8 mouse cellular contexts compared by ENCODE assay signal in genomic region chr4:62822568-62822967, GRCm38 (mm10).
DNase-seq lines count a peak whose midpoint lies in the region; ATAC-seq and TF ChIP-seq lines count a peak whose summit lies in the region.

No protein-coding gene starts in this region.

- TF ChIP-seq EP300 in heart, postnatal 0 days (IDR thresholded peaks at IDR 0.05; ENCODE audit: low read depth) = no peak

- ATAC-seq in kidney, embryonic 14.5 days (ENCODE audit: low FRiP score, low TSS enrichment) = no peak
- no peak for ATAC-seq in heart, postnatal 0 days (ENCODE audit: insufficient read depth, low read depth)
- ATAC-seq in midbrain, embryonic 16.5 days = no peak

- H3K36me3 ChIP-seq in kidney, embryonic 14.5 days (ENCODE audit: control insufficient read depth, insufficient read depth, low read length) = no peaks in the 10 kb centered on the region
- no peaks in the 10 kb centered on the region for H3K36me3 ChIP-seq in heart, postnatal 0 days (replicated peaks; ENCODE audit: control insufficient read depth, insufficient read depth, low read length)
- no peaks in the 10 kb centered on the region for H3K36me3 ChIP-seq in midbrain, embryonic 16.5 days (ENCODE audit: control insufficient read depth, insufficient read depth, low read length)

- TF ChIP-seq CTCF in heart, postnatal 0 days (IDR thresholded peaks at IDR 0.05; ENCODE audit: low read depth) = peak; percentile 42
- peak; percentile 70 for TF ChIP-seq CTCF in left cerebral cortex, adult 2 months (IDR thresholded peaks at IDR 0.05)

- DNase-seq in kidney, adult 11 months = peak; percentile 18
- peak; percentile 72 for DNase-seq in NIH3T3 (ENCODE audit: low read depth)
- DNase-seq in cerebellum, postnatal 14 days = peak; percentile 77 to 93
- peak; percentile 47 for DNase-seq in heart, postnatal 0 days (ENCODE audit: low spot score)
- peak; percentile 60 to 68 for DNase-seq in left cerebral cortex, adult 2 months (ENCODE audit: extremely low spot score in 1 of 2, low spot score in 2 of 2)
- peak; percentile 54 for DNase-seq in ovary, postnatal 36 days (ENCODE audit: low spot score)

- no peak overlapping the region for H3K27ac ChIP-seq in kidney, embryonic 14.5 days (ENCODE audit: low read depth, low read length)
- no peak overlapping the region for H3K27ac ChIP-seq in heart, postnatal 0 days (ENCODE audit: low read depth)
- H3K27ac ChIP-seq in left cerebral cortex, adult 2 months = no peak overlapping the region
- H3K27ac ChIP-seq in midbrain, embryonic 16.5 days (ENCODE audit: low read length) = no peak overlapping the region

- H3K4me2 ChIP-seq in kidney, embryonic 14.5 days (replicated peaks; ENCODE audit: low read depth, low read length) = no peak overlapping the region
- no peak overlapping the region for H3K4me2 ChIP-seq in heart, postnatal 0 days (ENCODE audit: low read depth, low read length)
- no peak overlapping the region for H3K4me2 ChIP-seq in midbrain, embryonic 16.5 days (ENCODE audit: low read length)

- no peaks in the 10 kb centered on the region for H3K9me3 ChIP-seq in kidney, embryonic 14.5 days (ENCODE audit: control insufficient read depth, low read length)
- H3K9me3 ChIP-seq in heart, postnatal 0 days (replicated peaks; ENCODE audit: control insufficient read depth, low read length) = no peaks in the 10 kb centered on the region
- H3K9me3 ChIP-seq in midbrain, embryonic 16.5 days (replicated peaks; ENCODE audit: control insufficient read depth, low read length, poor library complexity, severe bottlenecking) = no peaks in the 10 kb centered on the region

- no peaks in the 10 kb centered on the region for H3K4me1 ChIP-seq in kidney, embryonic 14.5 days (ENCODE audit: control insufficient read depth, insufficient read depth, low read length)
- H3K4me1 ChIP-seq in heart, postnatal 0 days (ENCODE audit: control insufficient read depth, insufficient read depth) = no peaks in the 10 kb centered on the region
- no peaks in the 10 kb centered on the region; the same call in 1 of the 2 replicates for H3K4me1 ChIP-seq in midbrain, embryonic 16.5 days (ENCODE audit: control insufficient read depth, insufficient read depth, low read length)

- intact Hi-C loops in left cerebral cortex, adult 2 months (cut with DNase I) = loop anchor here (5.0 kb wide), 1 partner anchor 145 kb away; the partner anchor contains the start of gene Zfp618

- H3K9ac ChIP-seq in kidney, embryonic 14.5 days (ENCODE audit: low read depth, low read length) = no peak overlapping the region
- no peak overlapping the region for H3K9ac ChIP-seq in heart, postnatal 0 days (replicated peaks; ENCODE audit: low read depth, low read length)
- no peak overlapping the region for H3K9ac ChIP-seq in midbrain, embryonic 16.5 days (ENCODE audit: low read depth, low read length)

- 40% methylated on average over 7 of the region's 7 CpGs for WGBS in kidney, embryonic 14.5 days
- 31% methylated on average over 7 of the region's 7 CpGs for WGBS in heart, postnatal 0 days
- WGBS in midbrain, embryonic 16.5 days = 53% methylated on average over 7 of the region's 7 CpGs

- H3K4me3 ChIP-seq in kidney, embryonic 14.5 days (ENCODE audit: low read length) = no peak overlapping the region
- H3K4me3 ChIP-seq in heart, postnatal 0 days (ENCODE audit: low read depth, low read length) = no peak overlapping the region
- H3K4me3 ChIP-seq in left cerebral cortex, adult 2 months = no peak overlapping the region
- H3K4me3 ChIP-seq in midbrain, embryonic 16.5 days (ENCODE audit: low read depth, low read length) = no peak overlapping the region

- no peaks in the 10 kb centered on the region for H3K27me3 ChIP-seq in kidney, embryonic 14.5 days (ENCODE audit: control insufficient read depth, insufficient read depth, low read length)
- H3K27me3 ChIP-seq in heart, postnatal 0 days (ENCODE audit: control insufficient read depth, insufficient read depth, low read length) = no peaks in the 10 kb centered on the region
- H3K27me3 ChIP-seq in midbrain, embryonic 16.5 days (ENCODE audit: control insufficient read depth, insufficient read depth, low read depth, low read length) = no peaks in the 10 kb centered on the region

Comparison
In these comparisons a context has a peak if more than half of its experiments do, and no peak if none do; other contexts are left out.
1. DNase-seq: peak in every context shown above with its lines; median percentile 85 in cerebellum, postnatal 14 days; 72 in NIH3T3; 64 in left cerebral cortex, adult 2 months; 54 in ovary, postnatal 36 days; 47 in heart, postnatal 0 days; 18 in kidney, adult 11 months.